Mouse (Mus musculus) midbrain, embryonic 10.5 days (tissue): ENCODE data around the gene Cd40lg. TPM values are rescaled to one million over a fixed set of nuclear protein-coding genes. Genes with fewer than 3 reads are reported as not detected.

ENCODE experiments used
- DNase-seq: peaks from one replicate; pipeline ENCODE4 v3.0.0-alpha.2; 2017; ENCODE audit warnings: low spot score
- H3K27ac ChIP-seq: fragments of 300-500 bp; sonication (generic); replicated peaks from 2 replicates; pipeline ENCODE4 v1.5.1; 2016; ENCODE audit warnings: mild to moderate bottlenecking
- H3K27me3 ChIP-seq: fragments of 300-500 bp; sonication (generic); 2 replicates; pipeline ENCODE4 v1.6.1; 2016; ENCODE audit warnings: low read depth, mild to moderate bottlenecking; ENCODE audit not compliant: poor library complexity, severe bottlenecking
- H3K36me3 ChIP-seq: fragments of 300-500 bp; sonication (generic); 2 replicates; pipeline ENCODE4 v1.6.1; 2016; ENCODE audit warnings: mild to moderate bottlenecking, moderate library complexity
- H3K4me1 ChIP-seq: fragments of 300-500 bp; sonication (generic); 2 replicates; pipeline ENCODE4 v1.6.1; 2016
- H3K4me3 ChIP-seq: fragments of 300-500 bp; sonication (generic); 2 replicates; pipeline ENCODE4 v1.5.1; 2016; ENCODE audit warnings: mild to moderate bottlenecking, moderate library complexity
- H3K9me3 ChIP-seq: fragments of 300-500 bp; sonication (generic); replicated peaks from 2 replicates; pipeline ENCODE4 v1.6.1; 2016; ENCODE audit warnings: mild to moderate bottlenecking
- WGBS: fragments of 180-500 bp; shearing (Covaris S2); methylation state at CpG from one replicate; pipeline ENCODE4 v1.1.7; 2016; 5-methylcytosine and 5-hydroxymethylcytosine counted together
- polyA plus RNA-seq: library from polyadenylated mRNA; unstranded; fragments of >200 nt; fragmentation: Nextera tagmentation; extraction: Ambion mirVana; gene quantifications from 2 replicates; pipeline ENCODE4 v1.2.1, GENCODE M21; 2016

Cd40lg gene
- polyA plus RNA-seq, 1 experiment from 2014 or later, result not detected

- 71% methylated on average over 5 of the region's 5 CpGs for WGBS
- DNase-seq, result no peak
Measured at GRCm38 (mm10) chrX:57216271-57216670, 4.3 kb downstream of the Cd40lg start.

GRCm38 (mm10) chrX:57219563-57219962, 7.6 kb downstream of the Cd40lg start:
- H3K9me3 ChIP-seq, result no peaks in the 10 kb centered on the region
- H3K4me3 ChIP-seq, result no peak overlapping the region
- H3K36me3 ChIP-seq, result no peaks in the 10 kb centered on the region
- no peaks in the 10 kb centered on the region for H3K4me1 ChIP-seq
- no peak overlapping the region for H3K27ac ChIP-seq
- 91% methylated on average over 5 of the region's 5 CpGs for WGBS
- H3K27me3 ChIP-seq, result no peaks in the 10 kb centered on the region
- DNase-seq, result no peak

More at GRCm38 (mm10) chrX:57216271-57216670, 4.3 kb downstream of the Cd40lg start:
- no peaks in the 10 kb centered on the region for H3K27me3 ChIP-seq
- H3K27ac ChIP-seq, result no peak overlapping the region
- no peaks in the 10 kb centered on the region for H3K36me3 ChIP-seq
- H3K9me3 ChIP-seq, result no peaks in the 10 kb centered on the region
- no peak overlapping the region for H3K4me3 ChIP-seq
- H3K4me1 ChIP-seq, result no peaks in the 10 kb centered on the region

GRCm38 (mm10) chrX:57221881-57222280, 9.9 kb downstream of the Cd40lg start:
- Histone ChIP-seq H3K4me3 (no peak overlapping the region), H3K4me1 (no peaks in the 10 kb centered on the region), H3K36me3 (no peaks in the 10 kb centered on the region), H3K9me3 (no peaks in the 10 kb centered on the region), H3K27ac (no peak overlapping the region), H3K27me3 (no peaks in the 10 kb centered on the region)
- no peak for DNase-seq
- 81% methylated on average over 3 of the region's 3 CpGs for WGBS

- Histone ChIP-seq H3K4me3 (no peak overlapping the region), H3K27me3 (no peaks in the 10 kb centered on the region), H3K27ac (no peak overlapping the region), H3K9me3 (no peaks in the 10 kb centered on the region), H3K4me1 (no peaks in the 10 kb centered on the region), H3K36me3 (no peaks in the 10 kb centered on the region)
- 89% methylated on average over 10 of the region's 10 CpGs for WGBS
- DNase-seq, result no peak
Measured at GRCm38 (mm10) chrX:57223301-57223700, 11.4 kb downstream of the Cd40lg start.

GRCm38 (mm10) chrX:57228178-57228577, 16.2 kb downstream of the Cd40lg start:
- Histone ChIP-seq H3K9me3 (no peaks in the 10 kb centered on the region), H3K4me1 (no peaks in the 10 kb centered on the region), H3K4me3 (no peak overlapping the region), H3K27ac (no peak overlapping the region), H3K27me3 (no peaks in the 10 kb centered on the region), H3K36me3 (no peaks in the 10 kb centered on the region)
- WGBS, result 72% methylated on average over 2 of the region's 2 CpGs
- DNase-seq, result no peak

GRCm38 (mm10) chrX:57233596-57233995, 21.7 kb downstream of the Cd40lg start:
- no peak for DNase-seq
- WGBS, result 87% methylated on average over 2 of the region's 2 CpGs

GRCm38 (mm10) chrX:57235982-57236381, 24.0 kb downstream of the Cd40lg start:
- DNase-seq, result no peak
- H3K27ac ChIP-seq, result no peak overlapping the region
- no peaks in the 10 kb centered on the region for H3K4me1 ChIP-seq
- no peak overlapping the region for H3K4me3 ChIP-seq
- WGBS, result 64% methylated on average over 4 of the region's 4 CpGs
- no peaks in the 10 kb centered on the region for H3K9me3 ChIP-seq
- no peaks in the 10 kb centered on the region for H3K36me3 ChIP-seq
- no peaks in the 10 kb centered on the region for H3K27me3 ChIP-seq

More at GRCm38 (mm10) chrX:57233596-57233995, 21.7 kb downstream of the Cd40lg start:
- Histone ChIP-seq H3K4me1 (no peaks in the 10 kb centered on the region), H3K9me3 (no peaks in the 10 kb centered on the region), H3K4me3 (no peak overlapping the region), H3K27ac (no peak overlapping the region), H3K36me3 (no peaks in the 10 kb centered on the region), H3K27me3 (no peaks in the 10 kb centered on the region)

GRCm38 (mm10) chrX:57238572-57238971, 26.6 kb downstream of the Cd40lg start:
- DNase-seq, result no peak
- no peaks in the 10 kb centered on the region for H3K36me3 ChIP-seq
- no peaks in the 10 kb centered on the region for H3K27me3 ChIP-seq
- 76% methylated on average over 3 of the region's 3 CpGs for WGBS
- no peak overlapping the region for H3K27ac ChIP-seq
- no peaks in the 10 kb centered on the region for H3K4me1 ChIP-seq
- H3K4me3 ChIP-seq, result no peak overlapping the region
- no peaks in the 10 kb centered on the region for H3K9me3 ChIP-seq

- H3K4me1 ChIP-seq, result no peaks in the 10 kb centered on the region
- DNase-seq, result no peak
- WGBS, result 83% methylated on average over 7 of the region's 7 CpGs
- H3K27ac ChIP-seq, result no peak overlapping the region
- H3K9me3 ChIP-seq, result no peaks in the 10 kb centered on the region
- no peaks in the 10 kb centered on the region for H3K27me3 ChIP-seq
- H3K36me3 ChIP-seq, result no peaks in the 10 kb centered on the region
- no peak overlapping the region for H3K4me3 ChIP-seq
Measured at GRCm38 (mm10) chrX:57253329-57254055, 41.5 kb downstream of the Cd40lg start.

GRCm38 (mm10) chrX:57260744-57261143, 48.8 kb downstream of the Cd40lg start:
- DNase-seq, result no peak
- Histone ChIP-seq H3K36me3 (no peaks in the 10 kb centered on the region), H3K4me1 (no peaks in the 10 kb centered on the region), H3K27me3 (no peaks in the 10 kb centered on the region), H3K27ac (no peak overlapping the region), H3K9me3 (no peaks in the 10 kb centered on the region), H3K4me3 (no peak overlapping the region)
- 59% methylated on average over 2 of the region's 2 CpGs for WGBS

- Histone ChIP-seq H3K4me1 (no peaks in the 10 kb centered on the region), H3K36me3 (no peaks in the 10 kb centered on the region), H3K27ac (no peak overlapping the region), H3K4me3 (no peak overlapping the region), H3K9me3 (no peaks in the 10 kb centered on the region), H3K27me3 (no peaks in the 10 kb centered on the region)
- DNase-seq, result no peak
- 80% methylated on average over 4 of the region's 4 CpGs for WGBS
Measured at GRCm38 (mm10) chrX:57263515-57263914, 51.6 kb downstream of the Cd40lg start.
